Mouse (Mus musculus): ENCODE measurements around the gene Rps15. TPM values are rescaled to one million over a fixed set of nuclear protein-coding genes. Genes with fewer than 3 reads are reported as not detected.
A peak's percentile ranks its signal among the peaks of the same experiment; 100 is the strongest.

Rps15 gene
- polyA plus RNA-seq, 1 experiment, result 4,761 TPM

DNA sequence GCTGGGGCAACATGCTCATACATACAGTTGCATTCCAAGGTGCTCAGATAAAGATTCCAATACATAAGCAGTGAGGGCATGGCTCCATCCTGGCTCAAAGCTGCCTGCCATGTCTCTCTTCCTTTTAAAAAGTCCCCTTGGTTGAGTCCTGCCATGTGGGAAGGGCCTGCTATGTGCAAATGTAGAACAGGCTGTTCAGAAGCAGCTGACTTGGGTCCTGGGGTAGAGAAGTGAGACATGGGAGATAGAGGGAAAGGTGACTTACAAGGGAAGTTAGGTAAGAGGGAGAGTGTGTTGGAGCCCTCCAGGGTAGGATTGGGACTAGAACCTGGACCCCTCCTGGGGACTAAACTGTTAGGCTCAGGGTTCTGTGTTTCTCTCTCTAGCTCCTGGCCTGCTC, 40.2 kb upstream of the Rps15 start:
- TF ChIP-seq CEBPB (IDR thresholded peaks at IDR 0.05; ENCODE audit: insufficient read depth, poor library complexity, severe bottlenecking), result no peak
- no peak for TF ChIP-seq MAX (IDR thresholded peaks at IDR 0.05; ENCODE audit: low read depth)
- no peak for TF ChIP-seq POLR2A (IDR thresholded peaks at IDR 0.05; ENCODE audit: insufficient read length, low read depth)
- TF ChIP-seq SRF (IDR thresholded peaks at IDR 0.05; ENCODE audit: control insufficient read depth, insufficient read length, low read depth), result no peak
- TF ChIP-seq USF1 (IDR thresholded peaks at IDR 0.05; ENCODE audit: low read depth), result no peak
- no peak for TF ChIP-seq POLR2AphosphoS2 (IDR thresholded peaks at IDR 0.05; ENCODE audit: insufficient read length, low read depth)
- TF ChIP-seq E2F4 (IDR thresholded peaks at IDR 0.05; ENCODE audit: insufficient read depth), result no peak
- TF ChIP-seq TCF12 (IDR thresholded peaks at IDR 0.05; ENCODE audit: insufficient read depth, poor library complexity, severe bottlenecking), result no peak
- TF ChIP-seq MYOD1 (IDR thresholded peaks at IDR 0.05; ENCODE audit: control insufficient read depth in 1 of 3, insufficient read length in 2 of 3, low read depth in 2 of 3), result no peak
- no peak for TF ChIP-seq REST (IDR thresholded peaks at IDR 0.05; ENCODE audit: insufficient read depth, insufficient read length)
- TF ChIP-seq TCF3 (IDR thresholded peaks at IDR 0.05; ENCODE audit: insufficient read length, low read depth), result no peak
- no peak for TF ChIP-seq MYOG (IDR thresholded peaks at IDR 0.05; ENCODE audit: control insufficient read depth in 1 of 3, insufficient read depth in 1 of 3, insufficient read length in 2 of 3, low read depth in 2 of 3)
- H3ac ChIP-seq (ENCODE audit: control insufficient read depth, insufficient read length), result no peak overlapping the region

DNA sequence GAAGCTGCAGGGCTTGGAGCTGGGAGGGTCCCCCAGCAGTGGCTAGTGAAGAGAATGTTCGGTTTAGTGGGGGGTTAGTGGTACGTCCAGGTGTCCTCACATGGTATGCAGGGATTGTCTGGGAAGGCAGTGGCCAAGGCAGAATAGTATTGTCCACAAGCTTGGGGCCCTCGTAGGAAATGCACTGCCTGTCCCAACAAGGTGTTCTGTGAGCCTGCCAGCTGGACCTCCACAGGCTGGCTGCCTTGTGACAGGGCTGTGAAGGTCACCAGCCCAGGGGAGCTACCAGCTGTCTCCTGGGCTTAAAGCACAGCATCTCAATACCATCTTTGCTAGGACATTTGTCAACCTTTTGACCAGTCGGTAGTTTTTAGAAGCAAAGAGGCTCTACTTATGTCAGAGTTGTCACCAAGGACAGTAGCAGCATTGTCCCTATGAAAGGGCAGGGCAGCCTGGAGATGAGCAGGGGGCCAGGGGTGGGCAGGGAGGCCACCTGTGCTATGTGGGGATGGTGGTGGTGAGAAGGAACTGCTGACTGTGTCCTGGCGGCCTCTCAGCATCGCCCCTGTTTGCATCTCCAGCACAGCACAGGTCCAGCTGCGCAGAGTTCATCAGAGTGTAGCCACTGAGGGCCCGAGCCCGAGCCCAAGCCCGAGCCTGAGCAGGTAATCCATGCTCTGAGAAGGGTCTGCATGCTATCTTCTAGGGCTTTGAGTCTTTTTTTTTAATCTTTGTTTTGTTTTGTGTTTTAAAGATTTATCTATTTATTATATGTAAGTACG, 39.6 kb upstream of the Rps15 start:
- Histone ChIP-seq H3K36me3 (ENCODE audit: control insufficient read depth, insufficient read depth) (peaks cover 4% of the 10 kb centered on the region), H3K4me3 (no peak overlapping the region), H3K79me2 (ENCODE audit: control insufficient read depth, insufficient read depth) (peaks cover 31% of the 10 kb centered on the region), H3K4me2 (ENCODE audit: low read depth) (no peak overlapping the region), H3K27me3 (ENCODE audit: control insufficient read depth, insufficient read depth, insufficient read length) (no peaks in the 10 kb centered on the region), H3ac (ENCODE audit: control insufficient read depth, insufficient read length) (no peak overlapping the region)
- TF ChIP-seq CEBPB (IDR thresholded peaks at IDR 0.05; ENCODE audit: insufficient read depth, poor library complexity, severe bottlenecking) (no peak), REST (IDR thresholded peaks at IDR 0.05; ENCODE audit: insufficient read depth, insufficient read length) (no peak)

More for the DNA sequence above, 40.2 kb upstream of the Rps15 start:
- Histone ChIP-seq H3K4me2 (ENCODE audit: low read depth) (no peak overlapping the region), H3K79me2 (ENCODE audit: control insufficient read depth, insufficient read depth) (peaks cover 31% of the 10 kb centered on the region), H3K27me3 (ENCODE audit: control insufficient read depth, insufficient read depth, insufficient read length) (no peaks in the 10 kb centered on the region), H3K36me3 (ENCODE audit: control insufficient read depth, insufficient read depth) (peaks cover 4% of the 10 kb centered on the region), H3K4me3 (no peak overlapping the region)

DNA sequence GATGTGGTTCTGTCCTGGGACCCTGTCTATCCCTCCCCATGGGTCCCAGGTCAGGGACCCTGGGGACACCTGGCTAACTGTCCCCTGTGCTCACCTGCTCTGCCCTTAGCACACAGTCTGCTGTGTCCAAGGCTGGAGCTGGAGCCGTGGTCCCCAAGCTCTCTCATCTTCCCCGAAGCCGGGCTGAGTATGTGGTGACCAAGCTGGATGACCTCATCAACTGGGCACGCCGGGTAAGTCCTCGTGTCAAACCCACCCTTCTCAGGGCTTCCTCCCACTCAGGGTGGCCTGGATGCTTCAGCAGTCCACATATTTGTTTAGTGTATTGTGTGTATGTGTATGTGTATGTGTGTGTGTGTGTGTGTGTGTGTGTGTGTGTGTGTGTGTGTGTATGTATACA, 38.7 kb upstream of the Rps15 start:
- Histone ChIP-seq H3K27me3 (ENCODE audit: control insufficient read depth, insufficient read depth, insufficient read length) (no peaks in the 10 kb centered on the region), H3K4me3 (no peak overlapping the region), H3ac (ENCODE audit: control insufficient read depth, insufficient read length) (no peak overlapping the region), H3K79me2 (ENCODE audit: control insufficient read depth, insufficient read depth) (peaks cover 31% of the 10 kb centered on the region), H3K4me2 (ENCODE audit: low read depth) (no peak overlapping the region), H3K36me3 (ENCODE audit: control insufficient read depth, insufficient read depth) (peaks cover 4% of the 10 kb centered on the region)
- TF ChIP-seq MYOD1 (IDR thresholded peaks at IDR 0.05; ENCODE audit: control insufficient read depth in 1 of 3, insufficient read length in 2 of 3, low read depth in 2 of 3) (no peak), CEBPB (IDR thresholded peaks at IDR 0.05; ENCODE audit: insufficient read depth, poor library complexity, severe bottlenecking) (no peak), POLR2A (IDR thresholded peaks at IDR 0.05; ENCODE audit: insufficient read length, low read depth) (peak; percentile 30), USF1 (IDR thresholded peaks at IDR 0.05; ENCODE audit: low read depth) (no peak), TCF12 (IDR thresholded peaks at IDR 0.05; ENCODE audit: insufficient read depth, poor library complexity, severe bottlenecking) (no peak), REST (IDR thresholded peaks at IDR 0.05; ENCODE audit: insufficient read depth, insufficient read length) (no peak), E2F4 (IDR thresholded peaks at IDR 0.05; ENCODE audit: insufficient read depth) (no peak), POLR2AphosphoS2 (IDR thresholded peaks at IDR 0.05; ENCODE audit: insufficient read length, low read depth) (peak; percentile 29), SRF (IDR thresholded peaks at IDR 0.05; ENCODE audit: control insufficient read depth, insufficient read length, low read depth) (no peak), MYOG (IDR thresholded peaks at IDR 0.05; ENCODE audit: control insufficient read depth in 1 of 3, insufficient read depth in 1 of 3, insufficient read length in 2 of 3, low read depth in 2 of 3) (no peak), TCF3 (IDR thresholded peaks at IDR 0.05; ENCODE audit: insufficient read length, low read depth) (no peak), MAX (IDR thresholded peaks at IDR 0.05; ENCODE audit: low read depth) (no peak)

DNA sequence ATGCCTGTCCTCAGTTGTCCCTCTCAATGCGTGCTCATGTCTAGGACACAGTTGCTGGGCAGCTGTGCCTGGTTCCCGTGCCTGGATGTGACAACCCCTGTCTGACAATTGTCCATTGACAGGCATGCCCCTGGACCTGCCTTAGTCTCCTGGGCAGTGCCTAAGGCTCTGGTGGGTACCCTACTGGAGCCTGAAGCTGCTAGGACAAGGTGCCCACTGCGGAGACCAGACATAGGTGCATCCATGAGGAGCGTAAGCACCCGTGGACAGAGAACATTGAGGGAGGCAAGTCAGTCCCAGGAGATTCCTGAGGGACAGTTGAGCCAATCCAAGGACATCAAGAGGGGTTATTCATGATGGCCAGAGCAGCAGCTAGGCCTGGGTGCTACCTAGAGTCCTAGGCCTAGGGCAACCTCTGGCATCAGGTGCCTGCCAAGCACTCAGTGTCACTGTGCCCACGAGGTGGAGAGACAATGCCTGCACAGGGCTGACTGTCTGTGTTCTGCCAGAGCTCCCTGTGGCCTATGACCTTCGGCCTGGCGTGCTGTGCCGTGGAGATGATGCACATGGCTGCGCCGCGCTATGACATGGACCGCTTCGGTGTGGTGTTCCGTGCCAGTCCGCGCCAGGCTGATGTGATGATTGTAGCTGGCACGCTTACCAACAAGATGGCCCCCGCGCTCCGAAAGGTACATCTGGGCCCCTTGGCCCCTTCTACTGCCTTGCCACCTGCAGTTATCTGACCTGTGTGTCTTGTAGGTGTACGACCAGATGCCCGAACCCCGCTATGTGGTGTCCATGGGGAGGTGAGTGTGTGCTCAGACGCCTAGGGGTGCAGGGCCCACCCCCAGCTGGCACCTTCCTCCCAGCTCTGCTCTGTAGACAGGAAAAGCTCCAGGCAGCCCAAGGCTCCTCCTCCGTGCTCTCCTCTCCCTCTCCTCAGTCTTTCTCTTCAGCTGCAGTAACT, 37.6 kb upstream of the Rps15 start:
- no peak overlapping the region for H3ac ChIP-seq (ENCODE audit: control insufficient read depth, insufficient read length)
- H3K36me3 ChIP-seq (ENCODE audit: control insufficient read depth, insufficient read depth), result peaks cover 4% of the 10 kb centered on the region
- peaks cover 34% of the 10 kb centered on the region for H3K79me2 ChIP-seq (ENCODE audit: control insufficient read depth, insufficient read depth)
- no peak overlapping the region for H3K4me3 ChIP-seq
- H3K27me3 ChIP-seq (ENCODE audit: control insufficient read depth, insufficient read depth, insufficient read length), result no peaks in the 10 kb centered on the region
- TF ChIP-seq MAX (IDR thresholded peaks at IDR 0.05; ENCODE audit: low read depth), result no peak
- peak; percentile 81 for TF ChIP-seq POLR2AphosphoS2 (IDR thresholded peaks at IDR 0.05; ENCODE audit: insufficient read length, low read depth)
- peak; percentile 63 for TF ChIP-seq POLR2A (IDR thresholded peaks at IDR 0.05; ENCODE audit: insufficient read length, low read depth)
- H3K4me2 ChIP-seq (ENCODE audit: low read depth), result no peak overlapping the region
